In genomic region chr13:109822413-109823298, GRCm38 (mm10) we compare ENCODE assay signal across 8 mouse cellular contexts.
DNase-seq lines count a peak whose midpoint lies in the region; ATAC-seq and TF ChIP-seq lines count a peak whose summit lies in the region.

No protein-coding gene starts in this region.

- peak overlapping the region; percentile 95 for H3K27ac ChIP-seq in embryonic facial prominence, embryonic 13.5 days
- H3K27ac ChIP-seq in heart, adult 2 months: peak overlapping the region; percentile 92
- H3K27ac ChIP-seq in kidney, adult 2 months (ENCODE audit: insufficient read depth, low read depth, low read length): peak overlapping the region; percentile 97
- H3K27ac ChIP-seq in limb, embryonic 11.5 days (replicated peaks; ENCODE audit: low read depth, low read length): peak overlapping the region; percentile 56
- H3K27ac ChIP-seq in midbrain, embryonic 13.5 days: peak overlapping the region; percentile 95
- peak overlapping the region; percentile 86 for H3K27ac ChIP-seq in small intestine, adult 2 months (ENCODE audit: insufficient read depth, low read depth, low read length)

- no peaks in the 10 kb centered on the region for H3K79me2 ChIP-seq in heart, adult 2 months (replicated peaks; ENCODE audit: control insufficient read depth, insufficient read depth, low read length)

- intact Hi-C loops in heart, adult 2 months (cut with DNase I): loop anchor here (1.0 to 5.0 kb wide), 2 partner anchors 45 to 82 kb away; no protein-coding TSS in a partner anchor

- TF ChIP-seq EP300 in heart, adult 2 months (IDR thresholded peaks at IDR 0.05; ENCODE audit: insufficient read depth, low read depth, low read length): 0 out of 2 replicates have a peak, but pooled peaks have one; percentile 32

- peak; percentile 66 for DNase-seq in 3134 (ENCODE audit: extremely low read depth, insufficient read length, low spot score)
- DNase-seq in adrenal gland, postnatal 4 days (ENCODE audit: low spot score in 2 of 2): peak; percentile 59 to 82
- DNase-seq in heart, adult 2 months: peak; percentile 94
- DNase-seq in kidney, adult 2 months: peak; percentile 94
- peak; percentile 90 for DNase-seq in limb, embryonic 11.5 days (ENCODE audit: low spot score)

- peak; percentile 87 for ATAC-seq in embryonic facial prominence, embryonic 13.5 days (ENCODE audit: insufficient number of reproducible peaks, insufficient read depth, low FRiP score, low TSS enrichment, low read depth)
- ATAC-seq in limb, embryonic 11.5 days (ENCODE audit: insufficient number of reproducible peaks, low FRiP score, low TSS enrichment, low read depth): peak; percentile 90
- peak; percentile 96 for ATAC-seq in midbrain, embryonic 13.5 days

- no peaks in the 10 kb centered on the region for H3K36me3 ChIP-seq in embryonic facial prominence, embryonic 13.5 days
- H3K36me3 ChIP-seq in heart, adult 2 months (ENCODE audit: control insufficient read depth, insufficient read depth, low read length): peaks cover 4% of the 10 kb centered on the region; the same call in 1 of the 2 replicates
- H3K36me3 ChIP-seq in kidney, adult 2 months (ENCODE audit: control insufficient read depth, insufficient read depth, low read length): no peaks in the 10 kb centered on the region
- H3K36me3 ChIP-seq in limb, embryonic 11.5 days (ENCODE audit: control insufficient read depth, insufficient read depth, low read length): no peaks in the 10 kb centered on the region
- no peaks in the 10 kb centered on the region for H3K36me3 ChIP-seq in midbrain, embryonic 13.5 days
- H3K36me3 ChIP-seq in small intestine, adult 2 months (ENCODE audit: control insufficient read depth, insufficient read depth, low read length): no peaks in the 10 kb centered on the region

- TF ChIP-seq POLR2A in heart, adult 2 months (IDR thresholded peaks at IDR 0.05; ENCODE audit: insufficient read depth, low read depth, low read length): no peak
- TF ChIP-seq POLR2A in kidney, adult 2 months (IDR thresholded peaks at IDR 0.05; ENCODE audit: low read depth, low read length): no peak
- TF ChIP-seq POLR2A in small intestine, adult 2 months (IDR thresholded peaks at IDR 0.05; ENCODE audit: low read depth, low read length): no peak; the same call in 1 of the 2 replicates

- no peaks in the 10 kb centered on the region for H3K9me3 ChIP-seq in embryonic facial prominence, embryonic 13.5 days
- H3K9me3 ChIP-seq in limb, embryonic 11.5 days (ENCODE audit: control insufficient read depth, low read length): no peaks in the 10 kb centered on the region
- H3K9me3 ChIP-seq in midbrain, embryonic 13.5 days: no peaks in the 10 kb centered on the region

- no peaks in the 10 kb centered on the region for H3K27me3 ChIP-seq in embryonic facial prominence, embryonic 13.5 days
- H3K27me3 ChIP-seq in heart, adult 2 months (ENCODE audit: control insufficient read depth, insufficient read depth, low read length): no peaks in the 10 kb centered on the region
- H3K27me3 ChIP-seq in kidney, adult 2 months (replicated peaks; ENCODE audit: control insufficient read depth, insufficient read depth, low read length): no peaks in the 10 kb centered on the region
- no peaks in the 10 kb centered on the region for H3K27me3 ChIP-seq in limb, embryonic 11.5 days (ENCODE audit: control insufficient read depth, insufficient read depth, low read length)
- H3K27me3 ChIP-seq in midbrain, embryonic 13.5 days: no peaks in the 10 kb centered on the region
- H3K27me3 ChIP-seq in small intestine, adult 2 months (ENCODE audit: control insufficient read depth, insufficient read depth, low read length): no peaks in the 10 kb centered on the region

- no peak for TF ChIP-seq CTCF in heart, adult 2 months (IDR thresholded peaks at IDR 0.05)
- TF ChIP-seq CTCF in kidney, adult 2 months (conservative IDR thresholded peaks at IDR 0.05; ENCODE audit: insufficient read depth, insufficient read length, low read depth, low read length): no peak
- TF ChIP-seq CTCF in small intestine, adult 2 months (IDR thresholded peaks at IDR 0.05; ENCODE audit: extremely low read depth, insufficient read length, insufficient replicate concordance, low read depth, low read length): no peak

- H3K4me1 ChIP-seq in embryonic facial prominence, embryonic 13.5 days: peaks cover 50% of the 10 kb centered on the region
- peaks cover 2% of the 10 kb centered on the region for H3K4me1 ChIP-seq in heart, adult 2 months (ENCODE audit: control insufficient read depth, insufficient read depth, low read length)
- H3K4me1 ChIP-seq in kidney, adult 2 months (ENCODE audit: control insufficient read depth, insufficient read depth, low read length): peaks cover 20% of the 10 kb centered on the region
- peaks cover 28% of the 10 kb centered on the region for H3K4me1 ChIP-seq in limb, embryonic 11.5 days (ENCODE audit: control insufficient read depth, insufficient read depth, low read length)
- H3K4me1 ChIP-seq in midbrain, embryonic 13.5 days (replicated peaks): peaks cover 48% of the 10 kb centered on the region
- peaks cover 12% of the 10 kb centered on the region; the same call in 1 of the 2 replicates for H3K4me1 ChIP-seq in small intestine, adult 2 months (ENCODE audit: control insufficient read depth, insufficient read depth, insufficient read length, low read length)

- under 1% methylated on average over 15 of the region's 15 CpGs for WGBS in embryonic facial prominence, embryonic 13.5 days
- WGBS in heart, adult 2 months: 1% methylated on average over 15 of the region's 15 CpGs
- under 1% methylated on average over 15 of the region's 15 CpGs for WGBS in kidney, adult 2 months
- WGBS in limb, embryonic 11.5 days: under 1% methylated on average over 15 of the region's 15 CpGs
- WGBS in midbrain, embryonic 13.5 days: under 1% methylated on average over 15 of the region's 15 CpGs
- under 1% methylated on average over 15 of the region's 15 CpGs for WGBS in small intestine, adult 2 months

- peak overlapping the region; percentile 39 for H3K4me3 ChIP-seq in embryonic facial prominence, embryonic 13.5 days
- peak overlapping the region; percentile 44 for H3K4me3 ChIP-seq in heart, adult 2 months
- peak overlapping the region; percentile 41 for H3K4me3 ChIP-seq in kidney, adult 2 months (ENCODE audit: insufficient read depth, low read depth, low read length)
- peak overlapping the region; percentile 27 for H3K4me3 ChIP-seq in limb, embryonic 11.5 days (ENCODE audit: low read depth, low read length)
- H3K4me3 ChIP-seq in midbrain, embryonic 13.5 days (replicated peaks): peak overlapping the region; percentile 34
- H3K4me3 ChIP-seq in small intestine, adult 2 months (ENCODE audit: low read depth, low read length): peak overlapping the region; percentile 45

- peak overlapping the region; percentile 62 for H3K4me2 ChIP-seq in embryonic facial prominence, embryonic 13.5 days
- H3K4me2 ChIP-seq in limb, embryonic 11.5 days (ENCODE audit: low read depth, severe bottlenecking): peak overlapping the region; percentile 53
- H3K4me2 ChIP-seq in midbrain, embryonic 13.5 days (replicated peaks): peak overlapping the region; percentile 55

- H3K9ac ChIP-seq in embryonic facial prominence, embryonic 13.5 days: peak overlapping the region; percentile 61
- H3K9ac ChIP-seq in heart, adult 2 months (ENCODE audit: low read depth, low read length): peak overlapping the region; percentile 30
- peak overlapping the region; percentile 41 for H3K9ac ChIP-seq in limb, embryonic 11.5 days (ENCODE audit: low read length)
- peak overlapping the region; percentile 59 for H3K9ac ChIP-seq in midbrain, embryonic 13.5 days (replicated peaks)

Comparison
In these comparisons a context has a peak if more than half of its experiments do, and no peak if none do; other contexts are left out.
1. Peak in every context shown above with its lines: DNase-seq, ATAC-seq, H3K4me3 ChIP-seq and H3K27ac ChIP-seq.